Mouse (Mus musculus) lung, postnatal 0 days (tissue): ENCODE results near the gene Ctnna2.

ENCODE experiments used
- CTCF ChIP-seq: IDR thresholded peaks from 2 replicates; pipeline ENCODE4 v1.5.1; 2016; ENCODE audit warnings: antibody characterized with exemption, mild to moderate bottlenecking
- EP300 ChIP-seq: IDR thresholded peaks from 2 replicates; pipeline ENCODE4 v1.6.1; 2016; ENCODE audit warnings: antibody characterized with exemption, mild to moderate bottlenecking, control low read depth

GRCm38 (mm10) chr6:77604642-77605392, 374.7 kb downstream of the Ctnna2 start:
- no peak for TF ChIP-seq CTCF
- TF ChIP-seq EP300 = no peak
